Mouse (Mus musculus): ENCODE results near the gene Naa80.
A peak's percentile ranks its signal among the peaks of the same experiment; 100 is the strongest.

Naa80 gene

GRCm38 (mm10) chr9:107551117-107551889, 27.4 kb upstream of the Naa80 start, which contains the start of gene Rassf1:
TSS of gene Rassf1 (plus strand) at chr9:107551555.
- DNase-seq (ENCODE audit: low read depth, low spot score): peak; percentile 68

GRCm38 (mm10) chr9:107551890-107552355, 26.8 kb upstream of the Naa80 start:
- no peak for DNase-seq (ENCODE audit: low read depth, low spot score)

GRCm38 (mm10) chr9:107552690-107553393, 25.8 kb upstream of the Naa80 start:
- DNase-seq (ENCODE audit: low read depth, low spot score): no peak

- DNase-seq (ENCODE audit: low read depth, low spot score): no peak
Observed at GRCm38 (mm10) chr9:107553541-107554318, 25.0 kb upstream of the Naa80 start.

GRCm38 (mm10) chr9:107554319-107554825, 24.3 kb upstream of the Naa80 start:
- DNase-seq (ENCODE audit: low read depth, low spot score): peak; percentile 98

- peak; percentile 77 for DNase-seq (ENCODE audit: low read depth, low spot score)
Observed at GRCm38 (mm10) chr9:107555031-107555457, 23.6 kb upstream of the Naa80 start.

GRCm38 (mm10) chr9:107555701-107556100, 23.0 kb upstream of the Naa80 start:
- no peak for DNase-seq (ENCODE audit: low read depth, low spot score)

- no peak for DNase-seq (ENCODE audit: low read depth, low spot score)
Observed at GRCm38 (mm10) chr9:107556346-107556745, 22.3 kb upstream of the Naa80 start.

GRCm38 (mm10) chr9:107563029-107563581, 15.6 kb upstream of the Naa80 start, which contains the start of gene Tusc2:
TSS of gene Tusc2 (plus strand) at chr9:107563255.
- peak; percentile 97 for DNase-seq (ENCODE audit: low read depth, low spot score)

GRCm38 (mm10) chr9:107565556-107565955, 13.1 kb upstream of the Naa80 start:
- DNase-seq (ENCODE audit: low read depth, low spot score): peak; percentile 43

GRCm38 (mm10) chr9:107566041-107566709, 12.5 kb upstream of the Naa80 start:
- DNase-seq (ENCODE audit: low read depth, low spot score): peak; percentile 69

GRCm38 (mm10) chr9:107566855-107567254, 11.8 kb upstream of the Naa80 start:
- DNase-seq (ENCODE audit: low read depth, low spot score): no peak

- DNase-seq (ENCODE audit: low read depth, low spot score): no peak
Observed at GRCm38 (mm10) chr9:107567702-107568319, 10.9 kb upstream of the Naa80 start, which contains the start of gene Hyal2. TSS of gene Hyal2 (plus strand) at chr9:107567945.

- peak; percentile 95 for DNase-seq (ENCODE audit: low read depth, low spot score)
Observed at GRCm38 (mm10) chr9:107568331-107569261, 10.1 kb upstream of the Naa80 start.

GRCm38 (mm10) chr9:107569270-107569669, 9.4 kb upstream of the Naa80 start:
- no peak for DNase-seq (ENCODE audit: low read depth, low spot score)

- no peak for DNase-seq (ENCODE audit: low read depth, low spot score)
Observed at GRCm38 (mm10) chr9:107570016-107570415, 8.7 kb upstream of the Naa80 start.

- no peak for DNase-seq (ENCODE audit: low read depth, low spot score)
Observed at GRCm38 (mm10) chr9:107570845-107571244, 7.8 kb upstream of the Naa80 start.

GRCm38 (mm10) chr9:107571534-107572326, 7.0 kb upstream of the Naa80 start:
- no peak for DNase-seq (ENCODE audit: low read depth, low spot score)
